Mouse (Mus musculus) heart, adult 2 months (tissue): Measurements from ENCODE around the gene Tmem60.

Source experiments
- CTCF ChIP-seq: fragments of 200-600 bp; IDR thresholded peaks from 2 replicates; pipeline ENCODE4 v1.8.1; 2022; ENCODE audit warnings: antibody characterized with exemption, mild to moderate bottlenecking, moderate library complexity
- EP300 ChIP-seq: fragments of 200-500 bp; IDR thresholded peaks from 2 replicates; pipeline ENCODE4 v1.6.1; 2011; ENCODE audit warnings: low read depth, low read length, control low read depth; ENCODE audit not compliant: insufficient read depth
- POLR2A ChIP-seq: fragments of 200-500 bp; IDR thresholded peaks from 2 replicates; pipeline ENCODE4 v1.6.1; 2011; ENCODE audit warnings: mild to moderate bottlenecking, low read depth, low read length, control low read depth; ENCODE audit not compliant: insufficient read depth

DNA sequence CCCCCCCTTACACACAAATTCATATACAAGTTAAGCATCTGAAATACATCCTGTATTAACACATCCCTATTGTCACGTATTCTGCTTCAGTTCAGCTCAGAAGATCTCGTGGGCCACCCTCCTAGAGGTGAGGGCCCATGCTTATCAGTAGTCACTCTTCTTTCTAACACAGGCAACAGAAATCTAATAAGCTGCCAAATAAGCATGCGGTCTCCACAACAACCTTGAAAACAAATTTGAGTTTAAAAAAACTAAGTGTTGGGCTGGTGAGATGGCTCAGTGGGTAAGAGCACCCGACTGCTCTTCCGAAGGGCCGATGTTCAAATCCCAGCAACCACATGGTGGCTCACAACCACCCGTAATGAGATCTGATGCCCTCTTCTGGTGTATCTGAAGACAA, 24.2 kb downstream of the Tmem60 start:
- no peak for TF ChIP-seq CTCF
- TF ChIP-seq POLR2A = no peak
- TF ChIP-seq EP300 = no peak
